Mouse (Mus musculus) CD4-positive, CD25-positive, alpha-beta regulatory T cell, adult 2 months (primary cell): Measurements from ENCODE around the gene Tunar.

ENCODE experiments used
- DNase-seq: peaks from one replicate; pipeline ENCODE4 v3.0.0-alpha.2; 2012; ENCODE audit warnings: low read depth, low spot score

The Tunar gene

DNA sequence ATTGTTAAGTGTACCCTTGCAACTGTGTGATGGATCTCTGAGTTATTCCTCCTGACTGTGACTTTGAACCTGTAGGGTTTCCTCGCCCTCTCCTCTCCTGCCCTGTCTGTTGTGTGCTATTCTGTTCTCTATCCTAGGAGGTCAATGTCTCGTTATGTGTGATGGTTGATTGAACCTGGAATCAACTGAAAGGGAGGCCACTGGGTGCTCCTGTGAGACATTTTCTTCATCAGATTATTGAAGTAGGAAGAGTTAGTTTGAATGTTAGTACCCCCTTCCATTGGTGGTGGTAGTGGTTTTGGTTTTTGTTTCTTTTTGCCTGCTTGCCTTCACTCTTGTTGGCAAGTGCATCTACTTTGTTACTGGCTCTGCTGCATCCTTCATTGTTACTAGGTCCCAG is at the start of gene Tunar:
Tunar (plus strand) TSS at position 301 of the 400 bp plus-strand sequence.
- no peak for DNase-seq

DNA sequence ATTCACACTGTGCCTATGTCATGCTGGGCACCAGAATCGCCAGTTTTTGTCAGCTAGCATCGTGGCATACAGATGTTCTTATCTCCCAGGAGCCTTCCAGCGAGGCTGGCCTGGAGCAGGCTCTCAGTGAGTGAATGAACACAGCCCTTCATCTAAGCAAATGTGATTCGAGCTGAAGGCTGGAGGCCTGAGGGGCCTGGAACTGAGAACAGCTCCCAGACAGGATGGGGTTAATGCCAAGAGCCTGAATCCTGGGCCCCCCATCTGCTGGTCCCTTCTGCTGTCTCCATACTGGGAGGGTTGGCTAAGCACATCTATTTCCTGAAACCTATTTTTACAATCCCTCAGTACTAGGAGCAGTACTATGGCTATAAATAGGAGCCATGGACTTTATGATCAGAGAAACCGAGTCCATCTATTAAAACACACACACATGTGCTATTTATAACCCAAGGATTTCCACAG is 21.1 kb upstream of the Tunar start:
- DNase-seq = no peak

DNA sequence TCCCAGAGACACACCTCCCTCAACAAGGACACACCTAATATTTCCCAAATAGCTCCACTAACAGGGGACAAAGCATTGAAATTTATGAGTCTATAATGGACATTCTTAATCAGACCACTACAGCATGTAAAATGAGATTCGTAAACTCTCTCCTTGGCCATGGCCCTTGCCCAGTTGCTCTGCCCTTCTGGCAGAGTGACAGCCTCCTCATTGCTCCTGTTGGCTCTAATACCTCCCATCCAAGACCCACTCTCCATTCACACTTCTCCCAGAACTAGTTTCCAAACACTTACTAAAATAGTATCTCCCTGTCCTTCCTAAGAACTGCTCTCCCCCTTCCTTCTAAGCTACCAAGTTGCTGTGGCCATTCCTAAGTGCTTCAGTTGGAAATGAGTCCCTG is 19.3 kb upstream of the Tunar start:
- DNase-seq = no peak

DNA sequence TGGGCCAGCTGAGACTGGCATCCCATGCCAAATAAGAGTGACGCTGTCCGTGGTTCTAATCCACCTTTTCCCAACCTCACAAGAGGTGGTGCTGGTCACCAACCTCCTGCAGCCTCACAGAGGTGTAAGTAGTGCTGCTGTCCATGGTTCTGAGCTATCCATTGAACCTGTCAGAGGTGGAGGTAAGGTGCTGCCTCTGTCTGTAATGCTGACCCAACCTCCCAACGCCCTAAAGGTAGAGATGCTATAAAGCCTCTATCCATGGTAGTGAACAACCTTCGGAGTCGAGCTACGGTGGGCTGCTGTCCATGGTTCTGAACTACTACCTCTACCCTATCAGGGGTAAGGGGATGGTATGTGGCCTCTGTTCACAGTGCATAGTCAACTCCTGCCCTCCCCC is 11.5 kb upstream of the Tunar start:
- DNase-seq = no peak

DNA sequence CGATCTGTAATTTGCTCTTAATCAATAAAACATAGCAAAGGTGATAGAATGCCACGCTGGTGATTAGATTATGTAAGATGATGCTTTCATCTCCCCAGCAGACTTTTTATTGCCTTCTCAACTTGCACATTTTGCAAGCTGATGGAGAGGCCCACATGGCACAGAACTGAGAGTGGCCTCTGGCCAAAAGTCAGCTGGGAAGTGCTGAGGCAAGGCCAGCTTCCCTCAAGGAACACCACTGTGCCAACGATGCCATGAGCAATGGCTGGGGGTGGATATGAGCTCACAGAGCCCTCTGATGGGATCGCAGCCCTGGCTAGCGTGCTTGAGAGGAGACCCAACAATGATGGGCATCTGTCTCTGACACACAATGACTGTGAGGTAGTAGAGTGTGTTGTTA is 6.6 kb upstream of the Tunar start:
- DNase-seq = no peak

DNA sequence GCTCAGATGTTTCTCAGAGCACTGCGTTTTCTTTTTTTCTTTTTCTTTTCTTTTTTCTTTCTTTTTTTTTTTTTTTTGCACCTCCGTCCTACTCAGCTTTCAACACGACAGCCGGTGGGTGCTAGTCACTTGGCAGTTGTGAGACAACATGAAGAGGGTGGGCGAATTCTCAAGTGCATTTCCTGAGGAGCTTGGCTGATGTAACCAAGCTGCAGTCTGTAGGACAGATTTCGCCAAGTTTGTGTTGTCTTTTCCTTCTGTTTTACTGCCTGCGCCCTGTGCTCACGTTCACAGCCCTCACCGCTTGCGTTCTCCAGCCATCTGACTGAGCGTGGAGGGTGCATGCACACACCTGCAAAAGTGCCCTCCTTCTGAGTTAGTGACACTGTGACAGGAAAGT is 5.3 kb upstream of the Tunar start:
- DNase-seq = no peak

DNA sequence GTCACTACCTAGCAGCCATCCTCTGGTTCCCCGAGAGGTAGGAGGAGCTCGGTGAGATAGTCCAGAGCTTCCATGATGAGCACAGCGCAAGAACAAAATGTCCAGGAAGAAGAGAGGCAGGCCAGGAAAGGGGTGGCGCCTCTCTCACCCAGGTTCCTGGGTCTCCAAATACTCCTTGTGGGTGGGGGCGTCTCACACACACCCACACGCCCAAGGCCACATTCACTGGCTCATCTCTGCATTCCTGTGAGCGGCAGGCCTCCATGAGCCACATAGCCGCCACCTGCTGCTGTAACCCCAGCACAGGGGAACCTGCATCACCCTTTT is 2.4 kb downstream of the Tunar start:
- no peak for DNase-seq

DNA sequence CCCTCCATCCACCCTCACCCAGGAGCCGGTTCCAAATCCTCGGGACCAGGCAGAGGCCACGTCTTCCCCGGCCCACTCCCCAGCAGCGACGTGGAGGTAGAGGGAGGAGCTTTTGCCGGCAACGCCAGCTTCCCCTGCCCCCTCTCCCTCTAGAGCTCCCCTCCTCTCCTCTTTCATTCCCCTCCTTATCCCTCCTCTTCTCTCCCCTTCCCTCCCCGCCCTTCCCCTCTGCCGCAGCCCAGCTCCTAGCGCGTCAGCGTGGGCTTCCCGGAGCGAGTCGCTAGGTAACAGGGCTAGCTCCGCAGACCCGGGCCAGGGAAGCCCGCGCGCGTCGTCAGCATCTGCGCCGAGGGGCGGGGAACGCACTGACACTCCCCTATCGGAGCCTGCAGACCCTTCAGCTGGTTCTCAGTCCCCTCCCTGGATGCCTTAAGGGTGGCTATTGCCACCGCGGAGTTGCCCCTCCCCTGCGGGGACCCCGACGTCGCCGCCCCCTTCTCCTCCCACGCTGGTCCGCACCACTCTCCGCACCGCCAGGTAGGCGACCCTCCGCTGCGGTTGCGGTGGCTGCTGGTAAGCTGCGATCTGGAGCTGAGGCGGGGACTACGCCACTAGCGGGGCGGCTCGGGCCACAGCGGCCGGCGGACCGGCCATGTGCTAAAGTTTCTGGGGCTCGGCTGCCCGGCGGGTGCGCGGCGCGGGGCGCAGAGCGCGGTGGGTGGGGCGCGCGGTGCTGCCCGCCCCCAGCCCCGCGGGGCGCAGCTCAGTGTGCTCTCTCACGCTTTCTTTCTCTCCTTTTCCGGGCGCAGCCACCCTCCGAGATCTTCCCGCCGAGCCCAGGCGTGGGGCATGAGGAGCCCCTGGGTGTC is 3.0 kb downstream of the Tunar start:
- DNase-seq = no peak

DNA sequence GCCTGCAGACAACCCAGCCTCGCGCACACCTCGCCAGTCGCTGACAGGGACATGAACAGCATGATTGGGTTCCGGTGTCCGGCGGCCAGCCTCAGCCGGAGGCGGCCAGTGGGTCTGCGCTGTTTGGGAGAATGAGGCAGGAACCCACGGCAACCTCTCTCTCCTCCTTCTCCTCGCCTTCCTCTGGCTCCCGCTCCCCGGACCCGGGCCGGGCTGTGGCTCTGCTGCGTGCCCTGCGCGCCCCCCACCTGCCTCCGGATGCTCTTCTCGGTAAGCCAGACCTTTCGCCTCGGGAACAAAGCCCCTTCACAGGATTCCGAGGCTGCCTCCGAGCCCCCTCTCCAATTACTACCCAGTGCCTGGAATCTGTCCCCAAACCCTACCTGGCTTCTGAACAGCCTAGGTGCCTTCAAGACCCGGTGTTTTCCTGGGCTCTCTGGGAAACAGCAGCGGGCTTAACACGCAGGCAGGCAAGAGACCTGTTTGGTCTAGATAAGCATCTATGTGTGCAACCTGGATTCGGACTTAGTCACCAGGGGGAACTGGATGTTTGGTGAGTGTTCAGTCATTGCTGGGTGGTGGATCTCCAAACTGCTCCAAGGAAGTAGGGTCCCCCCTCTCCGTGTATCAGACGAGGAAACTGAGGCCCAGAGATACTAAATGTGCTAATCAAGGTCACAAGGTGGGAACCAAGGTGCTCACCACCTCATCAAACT is 3.8 kb downstream of the Tunar start:
- DNase-seq = no peak

DNA sequence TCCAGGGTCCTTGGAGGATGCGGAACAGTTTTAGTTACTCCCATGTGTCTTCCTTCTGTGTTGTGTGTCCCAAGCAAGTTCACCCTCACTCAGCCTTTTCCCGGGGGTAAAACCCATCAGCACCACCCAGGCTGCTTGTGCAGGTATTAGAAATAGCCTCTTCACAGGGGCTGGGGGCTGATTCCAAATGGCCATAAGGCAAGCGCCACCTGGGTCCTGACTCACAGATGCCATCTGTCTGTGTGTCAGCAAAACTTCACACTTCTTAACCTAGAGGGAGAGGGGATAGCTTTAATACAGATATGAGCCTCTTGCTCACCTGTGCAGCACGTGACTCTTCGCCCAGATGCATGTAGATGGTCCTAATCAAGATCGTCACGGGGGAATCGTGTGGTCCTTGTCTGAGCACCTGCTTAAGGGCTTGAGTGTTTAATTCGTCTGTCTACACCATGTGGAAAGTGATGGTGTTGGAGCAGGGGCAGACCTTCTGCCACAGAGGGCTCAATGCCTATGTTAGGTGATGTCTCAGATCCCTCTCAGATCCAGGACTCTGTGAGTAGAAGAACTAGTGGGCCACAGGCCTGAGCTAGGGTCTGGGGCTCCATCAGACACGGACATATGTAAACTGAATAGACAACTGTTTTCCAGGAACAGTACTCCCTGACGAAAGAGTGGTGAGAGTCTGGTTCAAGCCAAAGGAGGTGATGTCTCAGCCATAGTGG is 4.7 kb downstream of the Tunar start:
- no peak for DNase-seq

DNA sequence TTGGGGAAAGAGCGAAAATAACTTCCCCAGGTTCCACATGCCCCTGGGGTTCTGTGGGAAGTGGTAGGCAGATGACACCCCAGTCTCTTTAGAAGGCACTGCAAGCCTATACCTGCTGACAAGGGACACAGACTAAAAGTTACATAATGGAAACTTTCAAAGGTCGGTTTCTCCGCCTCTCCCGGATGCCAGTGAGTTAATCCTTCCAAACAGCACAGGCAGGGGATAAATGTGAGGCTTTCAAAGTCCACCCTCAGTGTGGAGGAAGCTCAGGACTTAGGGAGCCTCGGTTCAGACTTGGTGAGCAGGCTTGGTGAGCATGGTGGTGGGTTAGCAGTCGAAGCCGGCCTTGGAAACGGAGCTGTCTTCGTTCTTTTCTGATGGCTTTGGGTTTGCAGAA is 7.9 kb downstream of the Tunar start:
- no peak for DNase-seq

DNA sequence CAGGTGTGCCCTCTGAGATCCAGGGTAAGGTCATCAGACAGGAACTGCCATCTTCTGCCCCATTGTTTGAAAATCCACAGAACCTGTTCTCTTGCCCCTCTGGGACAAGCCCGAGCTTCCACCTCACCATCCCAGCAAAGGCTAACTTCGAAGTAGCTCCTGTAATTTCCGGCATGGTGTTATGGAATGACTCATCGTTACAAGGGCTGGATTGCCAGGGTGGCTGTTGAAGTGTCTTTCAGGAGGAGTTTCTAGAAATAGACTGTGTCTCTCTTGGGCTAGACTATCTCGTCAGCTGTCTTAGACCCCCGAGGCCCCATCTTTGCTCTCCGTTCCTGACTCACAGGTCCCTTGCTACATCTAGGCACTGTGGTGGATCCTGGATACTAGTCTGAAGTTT is 10.8 kb downstream of the Tunar start:
- no peak for DNase-seq

DNA sequence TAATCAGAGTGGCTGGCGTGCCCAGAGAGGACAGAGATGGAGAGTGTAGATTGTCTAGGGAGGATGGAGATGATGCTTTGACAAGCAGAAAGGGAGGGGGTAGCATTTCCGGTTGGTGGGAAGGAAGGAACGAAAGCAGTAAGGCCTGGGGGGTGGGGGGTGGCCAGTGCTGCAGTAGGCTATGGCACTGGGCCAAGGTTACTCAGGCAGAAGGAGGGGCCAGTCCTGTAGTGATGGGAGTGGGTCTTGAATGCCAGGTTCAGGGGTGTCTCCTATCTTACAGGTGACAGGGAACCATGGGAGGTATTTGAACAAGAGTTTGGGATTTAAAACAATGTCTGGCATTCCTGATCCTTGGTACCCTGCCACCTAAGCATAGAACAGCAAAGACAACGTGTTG is 13.2 kb downstream of the Tunar start:
- no peak for DNase-seq

DNA sequence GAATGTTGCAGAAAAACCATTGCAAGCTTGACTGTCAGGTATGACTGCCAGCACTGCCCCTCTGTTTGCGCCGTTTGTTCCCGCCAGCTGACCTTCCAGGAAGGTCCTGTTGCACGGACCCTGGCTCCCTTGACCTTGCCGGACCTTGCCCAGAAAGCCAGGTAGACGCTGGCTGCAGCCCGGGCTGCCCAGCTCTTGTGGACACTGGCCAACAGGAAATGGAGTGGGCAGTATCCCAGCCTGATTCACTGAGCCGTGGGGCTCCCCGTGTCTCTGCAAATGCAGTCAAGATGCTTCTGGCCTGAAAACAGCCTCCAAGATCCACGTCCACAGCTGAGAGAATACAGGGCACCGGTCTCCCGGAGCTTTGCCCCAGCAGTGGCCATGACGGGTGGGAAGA is 13.6 kb downstream of the Tunar start:
- no peak for DNase-seq

DNA sequence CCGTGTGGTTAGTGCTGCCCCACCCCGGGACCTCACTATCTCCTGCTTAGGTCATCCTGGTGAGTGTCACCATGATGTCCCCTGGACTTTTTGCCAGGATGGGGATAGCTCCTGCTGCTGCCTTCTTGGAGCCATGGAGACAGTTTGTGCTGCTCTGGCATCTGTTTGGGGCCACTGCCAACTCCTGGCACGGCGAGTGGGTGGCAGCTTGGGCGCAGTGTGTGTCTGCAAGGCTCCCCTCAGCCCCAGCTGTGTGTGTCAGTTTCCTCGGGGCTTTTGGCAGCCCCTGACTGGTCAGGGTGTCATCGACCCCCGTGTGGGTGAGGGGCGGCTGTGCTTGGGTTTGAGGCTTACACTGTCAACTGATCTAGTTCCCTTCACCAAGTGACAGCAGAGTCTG is 20.6 kb downstream of the Tunar start:
- no peak for DNase-seq

DNA sequence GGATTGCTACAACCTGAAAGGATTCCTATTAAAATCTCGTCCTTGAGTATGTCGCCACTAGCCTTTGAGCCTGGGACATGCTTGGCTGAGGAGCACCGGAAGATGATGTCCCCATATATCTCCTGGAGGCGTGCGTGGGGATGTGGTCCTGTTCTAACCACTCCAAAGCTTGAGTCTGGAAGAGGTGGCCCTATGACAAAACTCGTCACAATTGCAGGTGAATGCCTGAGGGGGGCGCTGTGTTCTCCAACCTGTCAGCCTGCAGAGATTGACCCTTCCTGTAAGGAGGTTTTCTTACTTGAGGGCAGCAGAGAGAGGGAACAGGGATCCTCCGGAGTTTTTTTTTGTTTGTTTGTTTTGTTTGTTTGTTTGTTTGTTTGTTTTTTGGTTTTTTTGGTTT is 21.1 kb downstream of the Tunar start:
- DNase-seq = no peak

DNA sequence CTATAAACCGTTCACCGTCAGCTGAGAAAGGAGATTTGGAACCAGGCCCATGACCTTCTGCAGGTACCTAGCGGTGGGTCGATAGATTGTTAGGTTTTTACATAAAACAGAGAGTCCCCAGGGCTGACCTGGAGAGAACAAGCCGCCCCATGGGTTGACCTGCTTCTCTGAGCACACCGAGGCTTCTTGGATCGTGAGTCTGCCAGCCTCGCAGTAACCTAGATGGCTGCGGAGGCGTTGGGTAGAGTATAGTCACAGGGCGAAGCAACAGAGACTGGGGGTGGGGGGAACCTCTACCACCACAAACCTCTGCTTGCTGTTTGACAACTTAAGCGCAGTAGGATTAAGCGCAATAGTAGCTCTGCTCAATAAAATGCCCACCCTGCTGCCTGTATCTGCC is 23.1 kb downstream of the Tunar start:
- no peak for DNase-seq

DNA sequence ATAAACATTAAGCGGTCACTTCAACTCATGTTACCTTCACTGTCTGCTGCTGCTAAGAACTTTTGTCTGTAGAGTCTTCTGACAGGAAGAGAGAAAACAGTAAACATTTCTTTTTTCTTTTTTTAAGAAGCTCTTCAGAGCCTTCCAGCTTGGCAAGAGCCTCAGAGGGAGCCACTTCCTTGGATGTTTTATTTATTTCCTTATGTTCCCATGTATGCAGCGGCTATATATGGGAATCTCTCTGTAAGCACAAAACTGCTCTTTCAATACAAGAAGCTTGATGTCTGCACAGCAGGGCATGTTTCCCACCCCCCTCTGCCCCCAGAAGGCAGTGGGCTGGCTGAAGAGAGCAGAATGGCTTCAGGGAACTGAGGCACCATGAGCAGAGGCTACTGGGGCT is 30.0 kb downstream of the Tunar start:
- no peak for DNase-seq

DNA sequence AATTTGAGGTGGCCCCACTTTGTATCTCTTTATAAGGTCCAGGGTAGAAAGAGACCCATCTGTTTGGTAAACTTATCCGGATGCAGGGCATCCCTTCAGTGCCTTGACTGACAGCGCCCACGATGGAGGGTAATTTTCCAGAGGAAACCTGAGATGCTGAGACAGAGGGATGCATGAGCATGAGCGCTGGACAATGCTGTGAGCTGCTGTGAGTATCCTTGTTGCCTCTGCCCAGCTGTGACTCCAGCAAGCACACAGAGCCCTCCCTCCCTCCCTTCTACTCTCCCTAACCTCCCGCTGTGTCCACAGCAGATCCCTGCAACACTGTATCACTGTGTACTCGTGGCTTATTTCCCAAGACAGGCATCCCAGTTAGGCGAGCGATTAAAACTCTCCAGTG is 40.9 kb downstream of the Tunar start:
- DNase-seq = no peak

DNA sequence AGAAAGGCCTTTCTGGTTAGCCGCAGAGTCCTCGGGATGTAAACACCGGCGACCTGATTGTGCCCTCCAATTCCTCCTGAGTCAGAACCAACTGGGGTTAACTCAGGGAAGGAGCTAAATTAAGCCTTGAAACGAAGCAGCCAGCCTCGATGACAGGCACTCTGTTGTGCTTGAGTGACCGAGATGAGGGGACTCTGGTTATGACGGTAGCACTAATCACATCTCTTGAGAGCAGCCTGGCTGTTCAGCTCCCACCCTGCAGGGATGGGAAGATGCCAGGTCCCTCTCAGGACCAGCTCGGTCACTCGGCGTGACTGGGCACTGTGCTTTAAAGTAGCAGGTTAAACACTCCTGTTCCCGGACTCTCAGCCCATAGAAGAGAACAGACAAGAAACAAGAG is 43.3 kb downstream of the Tunar start:
- DNase-seq = no peak

DNA sequence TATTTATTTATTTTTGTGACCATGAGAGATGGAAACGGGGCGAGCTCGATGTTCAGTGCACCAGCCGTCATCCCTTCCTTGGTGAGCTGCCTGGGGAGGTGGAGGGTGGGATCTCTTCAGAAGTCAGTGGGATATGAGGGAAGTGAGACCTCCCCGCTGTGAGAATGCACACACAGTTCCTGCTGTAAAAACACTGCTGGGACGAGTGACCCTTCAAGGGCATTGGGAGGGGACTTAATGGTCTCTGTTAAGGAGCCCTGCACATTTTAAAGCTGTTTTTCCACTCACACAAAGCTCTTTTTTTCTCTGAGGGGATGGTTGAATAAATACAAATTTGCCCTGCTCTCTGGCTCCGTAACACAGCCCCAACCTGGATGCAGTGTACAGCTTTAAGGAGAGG is 49.1 kb downstream of the Tunar start:
- DNase-seq = no peak

DNA sequence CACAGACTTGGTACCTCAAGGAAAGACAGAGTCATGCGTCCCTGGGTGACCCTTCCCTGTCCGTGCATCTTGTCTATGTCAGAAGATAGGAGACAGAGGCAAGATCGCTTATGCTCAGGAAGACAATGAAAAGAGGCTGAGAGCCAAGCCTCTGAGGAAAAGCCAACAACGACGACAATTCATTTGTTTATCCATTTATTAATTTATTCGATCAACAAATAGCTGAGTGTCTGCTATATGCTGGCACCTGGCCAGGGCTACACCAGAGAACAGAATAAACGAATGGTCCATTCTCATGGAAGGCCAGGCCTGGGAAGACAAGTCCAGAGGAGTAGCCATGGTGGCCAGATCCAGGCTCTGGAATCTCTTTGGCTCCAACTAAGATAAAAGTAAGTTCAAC is 61.0 kb downstream of the Tunar start:
- no peak for DNase-seq

DNA sequence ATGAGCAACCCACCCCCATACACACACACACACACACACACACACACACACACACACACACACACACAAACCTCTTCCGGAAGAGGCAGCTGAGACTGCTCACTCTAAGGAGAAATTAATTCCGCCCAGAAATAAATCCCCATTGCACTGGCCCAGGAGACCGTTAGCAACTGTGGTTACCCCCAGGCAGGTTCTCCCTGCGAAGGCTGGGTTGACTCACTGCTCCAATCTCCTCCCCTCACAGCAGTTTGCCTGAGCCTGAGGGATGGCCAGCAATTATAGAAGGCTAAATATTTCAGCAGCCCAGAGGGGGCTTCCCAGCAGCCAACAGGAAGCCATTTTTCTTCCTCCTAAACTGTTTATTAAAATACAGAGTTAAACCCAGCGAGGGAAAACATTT is 64.5 kb downstream of the Tunar start:
- DNase-seq = no peak
